Mouse (Mus musculus) kidney, adult 2 months (tissue): ENCODE measurements around the gene Gm20683.

ENCODE experiments used
- CTCF ChIP-seq: fragments of 200-500 bp; conservative IDR thresholded peaks from 2 replicates; pipeline ENCODE4 v1.5.1; 2011; ENCODE audit warnings: low read depth, mild to moderate bottlenecking, control low read depth, low read length, moderate library complexity, mixed read lengths; ENCODE audit not compliant: insufficient read depth, insufficient read length
- POLR2A ChIP-seq: fragments of 200-500 bp; IDR thresholded peaks from one replicate; pipeline ENCODE4 v1.6.1; 2011; ENCODE audit warnings: low read depth, low read length, control low read depth

GRCm38 (mm10) chr17:25835301-25835700 lies 6.3 kb downstream of the Gm20683 start:
- TF ChIP-seq CTCF = no peak
- no peak for TF ChIP-seq POLR2A
